Mouse (Mus musculus) gastrocnemius, adult 18-20 months (tissue): ENCODE data around the gene Psmg1. TPM values are rescaled to one million over a fixed set of nuclear protein-coding genes. Genes with fewer than 3 reads are reported as not detected.
A peak's percentile ranks its signal among the peaks of the same experiment; 100 is the strongest.
"Not testable (repeated sequence)": the region's sequence is repeated elsewhere in the genome, so short reads cannot be mapped to it uniquely, and the experiment has no call there.

Experiments used
- DNase-seq: peaks from one replicate; pipeline ENCODE4 v3.0.0; 2021; ENCODE audit warnings: low spot score
- long read RNA-seq, 2 experiments: library from polyadenylated mRNA; stranded (forward); transcript quantifications; one replicate each; pipeline ENCODE4 v2.0.0; 2021
- total RNA-seq, 2 experiments: library from RNA; stranded (reverse); gene quantifications; 2 replicates each; pipeline ENCODE4 v1.2.3; 2021

The Psmg1 gene
- total RNA-seq, result 10 to 100 TPM; 11.6 to 12.3 TPM
- long read RNA-seq, experiment 1, transcript Psmg1-201 (7 exons, 1,044 nt), result major isoform, 20 of 21 reads
- long read RNA-seq, experiment 1, partial matches to known transcripts, result 0 of 21 reads
- long read RNA-seq, experiment 1, other reads (novel, unspliced or antisense), result 1 of 21 reads
- long read RNA-seq, experiment 2, transcript Psmg1-201 (7 exons, 1,044 nt), result major isoform, 10 of 12 reads
- long read RNA-seq, experiment 2, partial matches to known transcripts, result 0 of 12 reads
- long read RNA-seq, experiment 2, other reads (novel, unspliced or antisense), result 2 of 12 reads

DNA sequence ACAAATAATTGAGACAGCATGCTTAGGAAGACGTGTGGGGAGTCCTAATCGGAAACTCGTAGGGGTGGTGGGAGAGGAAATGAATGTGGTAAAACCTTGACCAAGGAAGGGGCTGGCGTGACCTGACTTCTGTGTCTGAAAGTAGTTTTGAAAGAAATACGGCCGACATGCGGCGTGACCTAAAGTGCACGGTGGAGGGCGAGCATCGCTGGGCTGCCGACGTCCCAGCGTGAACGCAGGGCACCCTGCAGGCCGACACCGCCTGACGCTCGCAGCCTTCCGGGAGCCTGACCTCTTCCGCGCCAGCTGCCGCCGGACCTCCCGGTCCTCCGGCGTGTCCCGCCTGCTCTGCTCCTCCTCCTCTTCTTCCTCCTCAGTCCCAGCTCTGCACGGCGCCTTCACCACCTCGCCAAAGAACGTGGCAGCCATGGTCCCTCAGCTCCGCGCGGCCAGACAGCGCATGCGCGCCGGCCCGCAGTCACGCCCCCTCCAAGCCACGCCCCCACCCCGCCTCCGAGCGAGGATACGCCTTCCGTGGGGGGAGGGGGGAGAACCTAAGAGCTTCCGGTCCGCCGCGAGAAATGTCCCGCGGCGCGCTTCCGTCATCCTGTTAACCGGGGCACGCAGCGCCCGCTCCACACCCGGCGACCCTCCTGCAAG, at the start of gene Psmg1:
TSS of gene Psmg1 (minus strand) at position 499 of the 660 bp plus-strand sequence.
- DNase-seq, result peak; percentile 97

DNA sequence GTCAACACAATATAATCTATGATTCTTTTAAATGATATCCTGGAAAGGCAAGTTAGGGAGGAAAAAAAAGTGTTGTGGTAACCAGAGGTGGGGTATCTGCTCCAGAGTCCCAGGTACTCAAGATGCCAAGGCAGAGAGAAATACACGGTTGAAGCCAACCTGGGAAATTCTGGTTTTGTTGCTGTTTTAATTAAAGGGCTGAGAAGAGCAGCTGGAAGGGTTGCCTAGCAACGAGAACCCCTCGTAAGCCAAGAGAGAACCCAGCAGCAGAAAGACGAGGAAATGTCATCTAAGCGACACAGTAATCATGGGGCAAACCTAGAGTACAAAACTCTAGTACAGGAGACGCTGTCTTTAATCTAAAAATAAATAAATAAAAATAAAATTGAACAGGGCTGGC, 48.8 kb upstream of the Psmg1 start:
- DNase-seq, result no peak

DNA sequence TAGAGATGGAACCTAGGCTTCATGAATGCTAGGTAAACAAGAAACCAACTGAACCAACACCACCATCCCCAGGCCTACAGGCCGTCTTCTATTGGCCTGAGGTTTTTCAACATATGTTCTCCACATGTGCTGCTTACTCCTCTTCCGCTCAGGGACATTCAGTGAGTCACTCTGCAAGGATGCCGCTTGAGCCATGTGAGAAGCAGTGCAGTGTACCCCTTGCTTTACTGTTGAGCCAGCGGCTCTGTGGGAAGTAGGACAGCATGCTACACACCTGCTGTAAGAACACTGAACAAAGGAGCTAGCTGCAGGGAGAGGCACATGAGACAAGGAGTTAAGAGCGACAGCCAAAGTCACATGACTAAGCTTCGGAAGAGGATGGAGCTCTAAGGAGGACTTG, 43.7 kb upstream of the Psmg1 start:
- DNase-seq, result no peak

- DNase-seq, result no peak
These were observed 41.7 kb upstream of the Psmg1 start for GRCm38 (mm10) chr16:96032368-96033043.

GRCm38 (mm10) chr16:96030476-96031102, 39.8 kb upstream of the Psmg1 start:
- no peak for DNase-seq

GRCm38 (mm10) chr16:96026256-96026655, 35.5 kb upstream of the Psmg1 start:
- DNase-seq, result no peak

GRCm38 (mm10) chr16:96025244-96025643, 34.5 kb upstream of the Psmg1 start:
- DNase-seq, result no peak

GRCm38 (mm10) chr16:96021045-96021444, 30.3 kb upstream of the Psmg1 start:
- no peak for DNase-seq

DNA sequence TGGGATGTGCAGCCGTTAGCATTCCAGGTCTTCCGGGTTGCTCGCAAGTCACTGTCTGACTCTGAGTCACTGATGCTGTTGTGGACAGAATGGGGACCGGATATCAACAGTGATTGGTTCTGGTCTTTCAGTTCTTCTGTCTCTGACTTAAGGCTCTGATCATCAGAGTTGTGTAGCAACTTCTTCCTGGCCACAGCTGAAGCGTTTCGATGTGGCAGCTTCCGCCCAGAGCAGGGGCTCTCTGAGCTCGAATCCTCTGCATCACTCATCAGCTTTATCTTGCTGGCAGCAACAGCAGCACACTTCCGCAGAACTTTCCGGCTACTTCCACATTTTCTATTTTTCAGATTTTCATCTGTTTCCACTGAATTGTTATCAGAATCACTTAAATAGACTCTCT, 18.4 kb upstream of the Psmg1 start:
- not testable (repeated sequence) for DNase-seq

DNA sequence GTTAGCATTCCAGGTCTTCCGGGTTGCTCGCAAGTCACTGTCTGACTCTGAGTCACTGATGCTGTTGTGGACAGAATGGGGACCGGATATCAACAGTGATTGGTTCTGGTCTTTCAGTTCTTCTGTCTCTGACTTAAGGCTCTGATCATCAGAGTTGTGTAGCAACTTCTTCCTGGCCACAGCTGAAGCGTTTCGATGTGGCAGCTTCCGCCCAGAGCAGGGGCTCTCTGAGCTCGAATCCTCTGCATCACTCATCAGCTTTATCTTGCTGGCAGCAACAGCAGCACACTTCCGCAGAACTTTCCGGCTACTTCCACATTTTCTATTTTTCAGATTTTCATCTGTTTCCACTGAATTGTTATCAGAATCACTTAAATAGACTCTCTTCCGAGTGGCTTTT, 13.5 kb upstream of the Psmg1 start:
- not testable (repeated sequence) for DNase-seq

DNA sequence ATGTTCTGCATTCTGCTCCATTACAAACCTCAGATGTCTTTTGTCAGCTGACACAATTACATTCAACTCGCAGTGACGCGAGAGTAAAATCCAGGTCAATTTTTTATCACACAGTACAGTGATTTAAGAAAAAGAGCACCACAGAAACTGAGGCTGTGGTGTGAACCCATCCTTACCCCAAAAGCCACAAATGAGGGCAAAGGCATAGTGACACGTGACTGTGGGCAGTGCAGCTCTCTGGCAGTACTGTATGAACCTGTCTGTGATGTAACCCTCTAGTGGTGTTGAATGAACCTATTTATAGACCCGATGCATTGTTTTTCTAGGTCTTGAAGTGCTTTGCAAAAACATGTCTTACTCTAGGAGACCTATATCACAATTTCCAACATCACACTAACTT, 8.5 kb upstream of the Psmg1 start:
- no peak for DNase-seq

- no peak for DNase-seq
These were observed 5.4 kb upstream of the Psmg1 start for GRCm38 (mm10) chr16:95996156-95996555.

- DNase-seq, result not testable (repeated sequence)
These were observed 3.8 kb upstream of the Psmg1 start for GRCm38 (mm10) chr16:95994576-95994975.

DNA sequence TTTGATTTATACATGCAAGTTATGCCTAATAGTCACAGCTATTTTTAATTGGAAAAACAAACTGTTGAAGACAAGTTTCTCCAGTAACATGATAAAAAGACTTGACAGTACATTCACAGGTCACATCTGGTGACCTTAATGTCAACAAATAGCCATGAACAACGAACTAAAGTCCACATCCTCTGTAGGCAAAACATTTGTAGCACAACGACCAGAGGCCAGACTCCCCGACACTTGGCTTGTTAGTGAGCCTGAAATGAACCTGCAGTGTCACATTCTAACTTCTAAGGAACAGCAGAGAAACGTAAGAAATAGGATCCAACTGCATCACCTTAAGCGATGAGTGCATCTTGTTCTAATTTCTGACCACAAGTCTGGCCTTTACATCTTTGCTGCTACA, 1.8 kb upstream of the Psmg1 start:
- no peak for DNase-seq

DNA sequence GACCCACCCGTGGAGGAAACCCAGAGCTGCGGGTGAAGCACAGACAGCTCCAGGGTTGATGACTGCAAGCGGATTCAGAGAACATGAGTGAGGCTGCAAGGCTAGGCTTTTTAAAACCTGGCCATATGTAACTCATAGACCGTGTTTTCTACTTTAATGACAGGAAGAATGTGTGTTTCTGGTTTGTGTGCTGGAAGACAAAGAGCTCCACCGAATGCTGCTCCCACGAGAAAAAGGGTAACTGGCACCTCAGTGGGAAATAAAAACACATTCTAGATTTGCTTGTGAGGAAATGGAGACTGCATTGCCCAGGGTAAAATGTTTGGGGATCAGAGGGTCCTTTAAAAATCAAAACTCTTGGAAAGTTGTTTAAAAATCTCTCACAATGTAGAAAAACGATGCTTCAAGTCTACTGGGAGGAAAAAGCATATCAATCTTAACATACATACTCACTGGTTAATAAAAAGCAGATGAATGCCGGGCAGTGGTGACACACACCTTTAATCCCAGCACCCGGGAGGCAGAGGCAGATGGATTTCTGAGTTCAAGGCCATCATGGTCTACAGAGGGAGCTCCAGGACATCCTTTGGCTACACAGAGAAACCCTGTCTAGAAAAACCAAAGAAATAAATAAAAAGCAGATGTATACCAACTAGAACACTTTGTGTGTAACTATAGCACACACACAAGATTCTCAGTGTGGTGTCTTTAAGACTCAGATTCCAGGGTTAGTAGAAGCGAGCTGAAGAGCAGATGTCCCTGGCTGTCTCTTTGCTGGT, 551 bp upstream of the Psmg1 start:
- no peak for DNase-seq

DNA sequence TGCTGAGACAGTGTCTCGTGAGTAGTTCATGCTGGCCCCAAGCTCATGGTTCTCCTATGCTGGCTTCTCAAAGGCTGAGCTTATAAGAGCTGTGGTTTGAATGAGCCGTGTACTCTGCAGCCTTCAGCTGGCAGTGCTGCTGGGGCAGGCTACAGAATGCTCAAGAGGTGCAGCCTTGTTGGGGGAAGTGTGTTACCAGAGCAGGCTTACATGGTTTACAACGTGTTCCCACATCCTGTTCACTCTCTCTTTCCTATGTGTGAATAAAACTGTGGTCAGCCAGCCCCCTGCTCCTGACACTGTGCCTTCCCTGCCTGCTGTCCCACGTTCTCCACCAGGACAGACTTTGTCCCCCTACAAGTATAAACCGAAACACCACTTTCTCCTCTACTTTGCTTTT, 5.8 kb downstream of the Psmg1 start:
- no peak for DNase-seq

- DNase-seq, result no peak
These were observed 7.2 kb downstream of the Psmg1 start for GRCm38 (mm10) chr16:95983601-95984000.

DNA sequence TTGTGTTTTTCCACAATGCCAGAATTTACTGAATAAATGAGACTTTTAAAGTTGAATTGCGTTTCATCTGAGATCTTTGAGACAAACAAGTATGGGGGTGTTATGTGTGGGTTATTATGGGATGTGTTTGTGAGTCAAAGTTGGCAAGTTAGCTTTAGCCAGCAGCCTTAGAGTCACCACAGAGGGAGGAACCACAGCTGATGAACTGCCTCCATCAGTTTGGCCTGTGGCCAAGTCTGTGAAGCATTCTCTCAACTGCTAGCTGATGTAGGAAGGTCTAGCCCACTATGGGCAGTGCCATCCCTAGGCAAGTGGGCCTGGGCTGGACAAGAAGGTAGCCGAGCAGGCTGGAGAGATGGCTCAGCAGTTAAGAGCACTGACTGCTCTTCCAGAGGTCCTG, 19.9 kb downstream of the Psmg1 start:
- no peak for DNase-seq

DNA sequence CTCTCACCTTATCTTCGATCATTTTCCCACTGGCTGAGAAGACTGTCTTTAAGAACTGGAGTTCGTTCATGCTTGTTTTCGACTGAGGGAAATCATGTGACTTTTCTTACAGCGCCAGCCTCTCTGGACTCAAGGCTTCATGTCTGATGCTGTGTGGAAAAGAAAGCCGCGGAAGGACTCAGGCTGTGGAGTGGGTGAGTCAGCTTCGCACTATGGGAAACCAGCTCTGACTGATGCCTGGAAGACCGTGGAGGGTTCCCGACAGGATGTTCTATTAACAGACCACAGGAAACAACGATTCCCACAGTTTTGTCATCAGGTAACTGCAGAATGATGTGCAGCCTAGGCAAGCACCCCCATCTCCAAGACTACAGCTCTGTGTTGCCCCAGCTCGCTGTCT, 23.3 kb downstream of the Psmg1 start:
- no peak for DNase-seq

- peak; percentile 30 for DNase-seq
These were observed 26.2 kb downstream of the Psmg1 start for GRCm38 (mm10) chr16:95964427-95965023.

- DNase-seq, result not testable (repeated sequence)
These were observed 29.3 kb downstream of the Psmg1 start for GRCm38 (mm10) chr16:95961484-95961883.
